Mouse (Mus musculus): ENCODE measurements around the gene Tgif1.

Tgif1 gene

DNA sequence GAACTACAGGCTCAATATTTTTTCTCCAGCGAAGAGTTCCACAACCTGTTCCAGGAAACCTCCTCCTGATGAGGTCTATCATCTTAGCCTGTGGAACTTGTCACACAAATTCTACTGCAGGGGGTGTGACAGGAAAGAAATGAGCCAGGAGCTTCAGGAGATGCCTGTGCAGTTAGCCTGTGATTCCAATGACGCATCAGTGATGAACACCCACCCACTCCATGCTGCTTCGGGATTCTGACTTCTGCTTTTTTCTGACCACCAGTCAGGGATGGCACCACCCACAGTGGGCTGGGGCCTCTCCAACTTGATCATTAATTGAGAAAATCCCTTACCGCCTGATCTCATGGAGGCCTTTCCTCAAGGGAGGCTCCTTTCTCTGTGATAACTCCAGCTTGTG, 54.1 kb downstream of the Tgif1 start:
- no peak for DNase-seq

DNA sequence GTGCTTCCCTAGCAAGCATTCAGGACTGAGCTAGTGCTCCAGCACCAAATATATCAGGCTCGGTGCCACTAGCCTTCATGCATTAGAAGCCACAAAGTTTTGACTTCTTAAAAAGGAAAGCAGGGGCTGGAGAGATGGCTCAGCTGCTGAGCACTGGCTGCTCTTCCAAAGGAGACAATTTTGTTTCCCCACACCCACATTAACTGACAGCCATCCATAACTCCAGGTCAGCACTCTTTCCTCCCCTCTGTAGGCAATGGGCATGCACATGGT, 55.6 kb downstream of the Tgif1 start:
- DNase-seq, result no peak

DNA sequence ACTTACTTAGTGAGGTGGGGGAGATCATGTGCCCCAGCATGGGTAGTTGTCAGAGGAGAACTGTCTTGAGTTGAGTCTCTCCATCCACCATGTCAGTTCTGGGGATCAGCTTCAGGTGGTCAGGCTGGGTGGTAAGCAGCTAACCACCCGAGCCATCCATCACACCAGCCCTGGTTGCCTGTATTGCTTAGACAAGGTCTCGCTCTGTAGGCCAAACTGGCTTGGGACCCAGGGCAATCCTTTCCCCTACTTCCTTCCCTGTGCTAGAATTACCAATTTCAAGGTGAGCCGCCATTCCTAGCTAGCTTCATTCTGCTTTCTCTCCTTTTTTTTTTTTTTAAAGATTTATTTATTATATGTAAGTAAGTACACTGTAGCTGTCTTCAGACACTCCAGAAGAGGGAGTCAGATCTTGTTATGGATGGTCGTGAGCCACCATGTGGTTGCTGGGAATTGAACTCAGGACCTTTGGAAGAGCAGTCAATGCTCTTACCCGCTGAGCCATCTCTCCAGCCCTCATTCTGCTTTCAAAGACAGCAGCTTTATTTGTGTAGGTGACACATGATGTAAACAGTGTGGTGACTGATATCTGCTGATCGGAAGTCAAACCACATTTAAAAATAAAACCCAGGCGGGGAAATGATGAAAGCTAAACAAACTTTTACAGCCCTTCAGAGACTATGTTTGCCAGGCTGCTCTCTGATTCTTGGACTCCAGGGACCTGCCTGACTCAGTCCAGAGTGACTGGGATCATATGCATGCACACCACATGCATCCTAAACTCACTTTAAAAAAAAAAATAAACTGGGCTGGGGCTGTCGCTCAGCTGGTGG, 56.2 kb downstream of the Tgif1 start:
- no peak for DNase-seq

DNA sequence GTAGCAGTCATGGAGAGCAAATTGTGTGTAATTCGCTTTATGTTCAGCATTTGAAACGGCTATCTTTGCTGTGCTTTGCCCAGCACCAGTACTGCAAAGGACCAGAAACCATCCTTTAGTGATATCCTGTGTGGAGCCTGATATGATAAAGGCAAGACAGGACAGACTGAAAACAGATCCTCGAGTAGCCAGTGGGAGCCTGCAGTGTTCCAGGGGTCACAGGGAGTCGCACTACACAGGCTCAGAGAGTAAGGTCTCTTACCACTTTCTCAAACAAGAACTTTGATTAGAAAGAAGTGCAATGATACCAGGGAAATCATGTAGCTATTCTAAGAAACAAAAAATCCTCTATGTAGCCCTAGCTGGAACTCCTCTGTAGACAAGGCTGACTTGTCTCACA, 58.1 kb downstream of the Tgif1 start:
- no peak for DNase-seq

DNA sequence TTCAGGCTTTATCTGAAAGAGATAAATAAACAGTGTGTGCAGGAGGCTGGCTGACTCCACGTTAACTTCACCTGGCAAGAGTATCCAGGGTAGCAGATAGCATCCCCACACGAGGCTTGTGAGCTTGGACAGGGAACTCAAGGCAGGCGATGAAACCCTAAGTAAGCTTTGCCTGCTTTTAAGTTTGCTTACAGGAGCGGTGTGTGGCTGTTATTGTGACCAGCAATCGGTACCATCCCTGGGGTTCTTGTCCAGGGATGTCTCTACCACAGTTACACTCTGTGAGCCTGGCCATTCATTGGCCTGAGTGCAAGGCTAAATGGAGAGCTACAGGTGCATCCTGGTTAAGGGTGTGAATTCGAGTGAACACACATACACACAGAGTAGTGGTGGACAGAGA, 58.6 kb downstream of the Tgif1 start:
- no peak for DNase-seq

DNA sequence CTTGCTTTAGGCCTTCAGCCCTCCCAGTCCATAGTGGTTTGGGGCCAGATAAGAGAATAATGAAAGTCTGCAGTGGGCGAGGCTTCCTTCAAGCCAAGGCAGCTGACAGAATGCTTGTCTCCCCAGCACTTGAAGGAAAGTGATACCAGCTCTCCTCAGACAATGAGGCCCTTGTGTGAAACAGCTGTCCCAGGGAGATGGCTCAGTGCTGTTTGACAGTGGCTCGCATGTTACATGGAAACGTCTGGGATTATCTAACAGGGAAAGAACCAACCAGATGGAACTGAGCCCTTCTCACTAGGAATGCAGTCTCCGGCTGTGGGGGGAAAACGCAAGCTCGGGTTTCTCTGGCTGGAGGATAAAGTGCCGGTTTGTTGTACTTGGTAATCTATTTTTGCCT, 59.1 kb downstream of the Tgif1 start:
- peak; percentile 10 for DNase-seq
